Mouse (Mus musculus): ENCODE results near the gene Kctd2.
"Not testable (repeated sequence)": the region's sequence is repeated elsewhere in the genome, so short reads cannot be mapped to it uniquely, and the experiment has no call there.

The Kctd2 gene

GRCm38 (mm10) chr11:115477388-115477787 is 57.5 kb downstream of the Kctd2 start:
- DNase-seq, result not testable (repeated sequence)

GRCm38 (mm10) chr11:115478296-115478938 is 58.5 kb downstream of the Kctd2 start:
- DNase-seq, result no peak

Data from right cerebral cortex, postnatal 4 days (tissue).